Mouse (Mus musculus): ENCODE results near the gene Lyzl4.

DNA sequence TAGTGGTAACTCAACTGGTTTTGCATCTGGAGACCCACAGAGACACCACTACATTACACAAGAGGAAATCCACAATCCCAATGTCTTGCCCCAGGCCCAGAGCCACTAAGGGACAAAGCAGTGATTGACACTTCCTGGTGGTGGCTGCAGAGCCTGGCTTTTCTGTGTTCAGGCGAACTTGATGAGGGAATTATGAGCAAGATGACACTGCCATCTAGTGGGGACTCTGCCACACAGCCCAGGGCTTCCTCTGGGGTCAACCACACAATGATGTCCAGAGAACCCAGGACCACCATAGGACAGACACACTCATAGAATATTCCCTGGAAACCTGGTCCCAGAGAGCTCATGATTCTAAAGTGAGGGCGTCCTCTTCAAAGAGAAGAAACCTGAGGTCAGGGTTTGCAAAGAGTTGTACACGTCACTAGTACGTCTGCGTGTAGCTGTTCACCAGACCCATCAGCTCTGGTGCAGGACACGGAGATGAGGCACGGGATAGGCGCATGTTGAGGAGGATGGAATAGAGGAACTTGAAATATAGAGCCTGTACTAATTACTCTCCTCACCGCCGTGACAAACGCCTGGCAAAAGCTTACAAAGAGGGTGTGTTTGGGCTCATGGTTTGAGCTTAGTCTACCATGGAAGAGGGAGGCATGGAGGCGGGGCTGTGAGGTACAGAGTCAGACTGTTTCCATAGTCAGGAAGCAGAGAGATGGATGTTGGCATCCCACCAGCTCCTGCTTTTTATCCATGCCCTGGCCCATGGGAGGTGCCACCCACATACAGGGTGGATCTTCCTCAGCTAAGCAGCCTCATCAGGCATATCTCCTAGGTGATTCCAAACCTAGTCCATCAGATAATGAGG is 36.2 kb downstream of the Lyzl4 start:
- no peak for TF ChIP-seq EP300 (IDR thresholded peaks at IDR 0.05; ENCODE audit: low read depth)
- peak; percentile 88 for TF ChIP-seq CTCF (IDR thresholded peaks at IDR 0.05; ENCODE audit: low read depth)

Data from liver, postnatal 0 days (tissue).